Mouse (Mus musculus): ENCODE data around the gene Tdp2. TPM values are rescaled to one million over a fixed set of nuclear protein-coding genes. Genes with fewer than 3 reads are reported as not detected.

Gene Tdp2
- polyA plus RNA-seq, 1 experiment from 2014 or later: 74.3 TPM

GRCm38 (mm10) chr13:24859115-24859514 is 27.6 kb downstream of the Tdp2 start:
- H3K4me2 ChIP-seq: no peak overlapping the region
- peaks cover 21% of the 10 kb centered on the region for H3K4me1 ChIP-seq (replicated peaks)
- no peaks in the 10 kb centered on the region for H3K9me3 ChIP-seq
- no peak overlapping the region for H3K9ac ChIP-seq (replicated peaks)
- ATAC-seq (ENCODE audit: insufficient number of reproducible peaks, insufficient read depth, low FRiP score, low TSS enrichment, low read depth): no peak
- no peaks in the 10 kb centered on the region for H3K36me3 ChIP-seq
- H3K27ac ChIP-seq: no peak overlapping the region
- H3K27me3 ChIP-seq: no peaks in the 10 kb centered on the region
- H3K4me3 ChIP-seq (replicated peaks): no peak overlapping the region

GRCm38 (mm10) chr13:24861084-24861483 is 29.6 kb downstream of the Tdp2 start:
- Histone ChIP-seq H3K27me3 (no peaks in the 10 kb centered on the region), H3K27ac (no peak overlapping the region), H3K4me3 (replicated peaks) (no peak overlapping the region), H3K4me1 (replicated peaks) (peaks cover 21% of the 10 kb centered on the region), H3K4me2 (no peak overlapping the region), H3K9ac (replicated peaks) (no peak overlapping the region), H3K9me3 (no peaks in the 10 kb centered on the region), H3K36me3 (no peaks in the 10 kb centered on the region)
- no peak for ATAC-seq (ENCODE audit: insufficient number of reproducible peaks, insufficient read depth, low FRiP score, low TSS enrichment, low read depth)
- WGBS: 63% methylated on average over 12 of the region's 12 CpGs

- no peak overlapping the region for H3K9ac ChIP-seq (replicated peaks)
- no peak overlapping the region for H3K4me2 ChIP-seq
- H3K27me3 ChIP-seq: no peaks in the 10 kb centered on the region
- 66% methylated on average over 7 of the region's 7 CpGs for WGBS
- no peak for ATAC-seq (ENCODE audit: insufficient number of reproducible peaks, insufficient read depth, low FRiP score, low TSS enrichment, low read depth)
- H3K36me3 ChIP-seq: no peaks in the 10 kb centered on the region
- no peaks in the 10 kb centered on the region for H3K9me3 ChIP-seq
- H3K4me3 ChIP-seq (replicated peaks): no peak overlapping the region
- H3K4me1 ChIP-seq (replicated peaks): peaks cover 21% of the 10 kb centered on the region
- no peak overlapping the region for H3K27ac ChIP-seq
These were observed 30.5 kb downstream of the Tdp2 start for GRCm38 (mm10) chr13:24862021-24862420.

DNA sequence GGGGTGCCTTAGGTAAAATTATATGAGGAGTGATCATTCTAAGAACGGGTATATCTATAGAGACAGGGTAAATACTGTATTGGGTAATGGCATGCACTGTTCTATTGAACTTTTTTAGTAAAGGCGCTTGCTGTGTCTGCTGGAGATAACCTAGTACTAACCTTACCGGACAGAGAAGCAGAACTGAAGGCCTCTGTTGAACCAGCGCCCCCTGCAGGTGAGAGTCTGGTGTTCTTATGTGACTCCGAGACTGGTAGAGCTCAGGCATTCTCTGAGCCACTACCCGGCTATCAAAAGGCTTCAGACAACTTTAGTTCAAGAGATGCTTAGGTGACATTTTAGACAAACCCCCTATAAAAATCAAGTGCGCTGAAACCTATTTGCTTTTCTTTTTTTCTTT is 31.0 kb downstream of the Tdp2 start:
- Histone ChIP-seq H3K4me1 (replicated peaks) (peaks cover 21% of the 10 kb centered on the region), H3K27ac (no peak overlapping the region), H3K9me3 (no peaks in the 10 kb centered on the region), H3K9ac (replicated peaks) (no peak overlapping the region), H3K4me3 (replicated peaks) (no peak overlapping the region), H3K27me3 (no peaks in the 10 kb centered on the region), H3K36me3 (no peaks in the 10 kb centered on the region), H3K4me2 (no peak overlapping the region)
- ATAC-seq (ENCODE audit: insufficient number of reproducible peaks, insufficient read depth, low FRiP score, low TSS enrichment, low read depth): no peak
- 64% methylated on average over 7 of the region's 7 CpGs for WGBS

- Histone ChIP-seq H3K27ac (no peak overlapping the region), H3K4me2 (no peak overlapping the region), H3K27me3 (no peaks in the 10 kb centered on the region), H3K9ac (replicated peaks) (no peak overlapping the region), H3K4me3 (replicated peaks) (no peak overlapping the region), H3K4me1 (replicated peaks) (peaks cover 7% of the 10 kb centered on the region; the same call in 1 of the 2 replicates), H3K9me3 (no peaks in the 10 kb centered on the region), H3K36me3 (no peaks in the 10 kb centered on the region)
- no peak for ATAC-seq (ENCODE audit: insufficient number of reproducible peaks, insufficient read depth, low FRiP score, low TSS enrichment, low read depth)
- WGBS: 79% methylated on average over 9 of the region's 9 CpGs
These were observed 35.2 kb downstream of the Tdp2 start for GRCm38 (mm10) chr13:24866430-24867402.

DNA sequence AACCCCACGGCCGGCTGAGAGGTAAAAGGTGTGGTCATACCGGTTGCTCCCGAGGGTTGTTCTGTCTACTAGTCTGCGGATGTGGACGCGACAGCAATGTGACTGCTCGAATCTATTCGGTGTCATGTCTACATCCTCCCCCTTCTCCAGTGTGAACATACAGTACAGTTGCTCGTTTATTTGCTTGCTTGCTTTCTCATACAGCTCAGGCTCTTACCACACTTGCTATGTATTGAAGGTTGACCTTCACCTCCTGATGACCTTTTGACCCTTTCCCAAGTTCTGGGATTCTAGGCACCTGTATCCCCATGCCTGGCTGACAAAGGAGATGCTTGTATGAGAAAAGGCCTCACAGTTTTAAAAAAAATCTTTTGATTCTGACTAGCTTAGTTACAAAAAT is 36.3 kb downstream of the Tdp2 start:
- no peak for ATAC-seq (ENCODE audit: insufficient number of reproducible peaks, insufficient read depth, low FRiP score, low TSS enrichment, low read depth)
- no peak overlapping the region for H3K4me2 ChIP-seq
- H3K9ac ChIP-seq (replicated peaks): no peak overlapping the region
- no peaks in the 10 kb centered on the region for H3K27me3 ChIP-seq
- H3K4me1 ChIP-seq (replicated peaks): no peaks in the 10 kb centered on the region
- no peaks in the 10 kb centered on the region for H3K36me3 ChIP-seq
- no peak overlapping the region for H3K27ac ChIP-seq
- 90% methylated on average over 10 of the region's 10 CpGs for WGBS
- H3K9me3 ChIP-seq: no peaks in the 10 kb centered on the region
- H3K4me3 ChIP-seq (replicated peaks): no peak overlapping the region

DNA sequence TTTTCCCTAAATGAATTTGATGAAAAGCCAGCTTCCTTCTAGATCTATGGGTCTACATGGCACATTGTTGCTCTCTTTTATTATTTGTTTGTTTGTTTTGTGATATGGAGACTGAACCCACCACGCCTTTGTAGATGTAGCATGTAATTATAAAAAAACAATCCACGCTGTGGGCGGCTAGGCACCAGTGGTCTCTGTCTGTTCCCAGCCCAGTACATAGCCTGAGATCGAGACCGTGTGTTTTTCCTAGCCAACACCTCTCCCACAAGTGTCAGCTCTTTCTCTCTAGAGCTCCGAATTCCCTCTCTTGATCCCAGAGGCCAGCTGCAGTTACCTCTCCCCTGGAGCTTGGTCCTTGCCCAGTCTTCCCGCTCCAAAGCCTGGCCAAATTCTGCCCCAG is 36.8 kb downstream of the Tdp2 start:
- no peaks in the 10 kb centered on the region for H3K27me3 ChIP-seq
- no peak overlapping the region for H3K4me2 ChIP-seq
- no peak overlapping the region for H3K9ac ChIP-seq (replicated peaks)
- no peaks in the 10 kb centered on the region for H3K36me3 ChIP-seq
- ATAC-seq (ENCODE audit: insufficient number of reproducible peaks, insufficient read depth, low FRiP score, low TSS enrichment, low read depth): no peak
- 88% methylated on average over 7 of the region's 7 CpGs for WGBS
- no peaks in the 10 kb centered on the region for H3K9me3 ChIP-seq
- H3K4me1 ChIP-seq (replicated peaks): no peaks in the 10 kb centered on the region
- H3K4me3 ChIP-seq (replicated peaks): no peak overlapping the region
- H3K27ac ChIP-seq: no peak overlapping the region

DNA sequence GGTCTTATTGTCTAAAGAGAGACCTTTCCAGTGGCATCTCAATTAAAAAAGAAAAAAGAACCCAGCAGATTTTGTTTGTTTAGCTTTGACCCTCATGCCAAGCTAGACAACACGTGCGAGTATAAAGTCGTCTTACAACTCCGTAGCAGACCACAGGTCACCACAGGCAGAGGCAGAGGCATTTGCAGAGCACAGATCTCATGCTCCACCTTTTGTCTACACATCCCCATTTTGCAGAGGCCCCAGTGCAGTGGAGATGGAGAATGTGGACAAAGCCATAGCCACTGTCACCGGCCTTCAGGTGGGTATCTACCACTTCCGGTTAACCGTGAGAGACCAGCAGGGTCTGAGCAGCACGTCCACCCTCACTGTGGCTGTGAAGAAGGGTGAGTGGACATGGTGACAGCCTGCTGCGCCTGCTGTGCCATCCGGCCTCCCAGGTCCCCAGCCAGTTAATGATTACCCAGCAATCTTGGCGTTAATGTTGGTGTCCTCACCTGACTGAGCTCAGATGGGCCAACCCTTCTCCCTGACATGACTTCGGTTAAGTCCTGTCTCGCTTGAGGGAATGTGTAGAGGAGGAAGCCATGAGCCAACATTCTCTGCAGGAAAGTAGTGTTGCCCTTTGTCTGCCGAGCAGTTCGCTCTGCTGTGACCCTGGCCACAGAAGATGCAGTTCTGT is 48.0 kb downstream of the Tdp2 start:
- no peaks in the 10 kb centered on the region for H3K36me3 ChIP-seq
- no peak overlapping the region for H3K4me3 ChIP-seq (replicated peaks)
- ATAC-seq (ENCODE audit: insufficient number of reproducible peaks, insufficient read depth, low FRiP score, low TSS enrichment, low read depth): no peak
- H3K4me1 ChIP-seq (replicated peaks): no peaks in the 10 kb centered on the region
- H3K9me3 ChIP-seq: peaks cover 6% of the 10 kb centered on the region; the same call in 1 of the 2 replicates
- no peak overlapping the region for H3K4me2 ChIP-seq
- no peaks in the 10 kb centered on the region for H3K27me3 ChIP-seq
- WGBS: 93% methylated on average over 15 of the region's 15 CpGs
- H3K9ac ChIP-seq (replicated peaks): no peak overlapping the region
- H3K27ac ChIP-seq: no peak overlapping the region

DNA sequence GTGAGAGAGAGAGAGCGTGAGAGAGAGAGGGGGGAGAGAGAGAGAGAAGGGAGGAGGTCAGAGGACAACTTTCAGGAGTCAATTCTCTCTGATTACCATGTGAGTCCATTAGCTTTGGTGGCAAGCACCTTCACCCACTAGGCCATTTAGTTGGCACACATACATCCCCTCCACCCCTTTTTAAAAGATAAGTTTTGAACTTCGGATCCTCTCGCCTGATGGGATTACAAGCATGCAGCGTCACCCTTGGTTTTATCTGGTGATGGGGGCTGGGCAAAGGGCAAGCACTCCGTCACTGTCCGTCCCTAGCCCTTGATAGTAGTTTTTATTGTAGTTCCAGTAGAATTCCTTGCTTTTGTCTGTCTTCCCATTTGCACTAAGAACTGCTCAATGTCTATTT is 48.7 kb downstream of the Tdp2 start:
- peaks cover 5% of the 10 kb centered on the region; the same call in 1 of the 2 replicates for H3K9me3 ChIP-seq
- no peaks in the 10 kb centered on the region for H3K27me3 ChIP-seq
- WGBS: 86% methylated on average over 6 of the region's 6 CpGs
- H3K4me2 ChIP-seq: no peak overlapping the region
- H3K27ac ChIP-seq: no peak overlapping the region
- no peaks in the 10 kb centered on the region for H3K36me3 ChIP-seq
- H3K9ac ChIP-seq (replicated peaks): no peak overlapping the region
- no peaks in the 10 kb centered on the region for H3K4me1 ChIP-seq (replicated peaks)
- ATAC-seq (ENCODE audit: insufficient number of reproducible peaks, insufficient read depth, low FRiP score, low TSS enrichment, low read depth): no peak
- no peak overlapping the region for H3K4me3 ChIP-seq (replicated peaks)

GRCm38 (mm10) chr13:24880704-24881103 is 49.2 kb downstream of the Tdp2 start:
- Histone ChIP-seq H3K36me3 (no peaks in the 10 kb centered on the region), H3K9me3 (no peaks in the 10 kb centered on the region; the same call in 1 of the 2 replicates), H3K4me3 (replicated peaks) (no peak overlapping the region), H3K4me1 (replicated peaks) (no peaks in the 10 kb centered on the region), H3K27ac (no peak overlapping the region), H3K4me2 (no peak overlapping the region), H3K9ac (replicated peaks) (no peak overlapping the region), H3K27me3 (no peaks in the 10 kb centered on the region)
- ATAC-seq (ENCODE audit: insufficient number of reproducible peaks, insufficient read depth, low FRiP score, low TSS enrichment, low read depth): no peak
- WGBS: 96% methylated on average over 5 of the region's 5 CpGs

DNA sequence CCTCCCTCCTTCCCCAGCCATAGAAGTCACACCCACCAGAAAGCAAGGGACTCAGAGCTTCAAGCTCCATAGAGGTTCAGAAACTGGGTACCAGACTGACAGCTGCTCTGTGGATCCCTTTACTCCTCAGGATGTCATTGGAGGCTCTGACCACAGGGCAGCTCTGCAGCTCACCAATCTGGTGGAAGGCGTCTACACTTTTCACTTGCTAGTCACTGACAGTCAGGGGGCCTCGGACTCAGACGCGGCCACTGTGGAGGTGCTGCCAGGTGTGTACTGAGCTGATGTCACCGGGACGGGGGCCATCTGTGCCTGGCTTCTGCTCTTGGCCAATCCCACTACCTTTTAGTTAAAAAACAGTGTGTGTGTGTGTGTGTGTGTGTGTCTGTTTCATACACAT is 50.9 kb downstream of the Tdp2 start:
- Histone ChIP-seq H3K4me3 (replicated peaks) (no peak overlapping the region), H3K27ac (no peak overlapping the region), H3K36me3 (no peaks in the 10 kb centered on the region), H3K4me1 (replicated peaks) (no peaks in the 10 kb centered on the region), H3K9ac (replicated peaks) (no peak overlapping the region), H3K9me3 (no peaks in the 10 kb centered on the region), H3K27me3 (no peaks in the 10 kb centered on the region), H3K4me2 (no peak overlapping the region)
- 93% methylated on average over 6 of the region's 6 CpGs for WGBS
- ATAC-seq (ENCODE audit: insufficient number of reproducible peaks, insufficient read depth, low FRiP score, low TSS enrichment, low read depth): no peak
